Mouse (Mus musculus) 3134 (cell line): Measurements from ENCODE around the gene Glt1d1.
"Not testable (repeated sequence)": the region's sequence is repeated elsewhere in the genome, so short reads cannot be mapped to it uniquely, and the experiment has no call there.

Source experiments
- DNase-seq: peaks from one replicate; pipeline ENCODE4 v3.0.0-alpha.2; 2011; ENCODE audit warnings: low spot score; ENCODE audit not compliant: insufficient read length; ENCODE audit errors: extremely low read depth

The Glt1d1 gene

GRCm38 (mm10) chr5:127695898-127696297 is 63.8 kb downstream of the Glt1d1 start:
- no peak for DNase-seq

- DNase-seq: no peak
These were observed 64.5 kb downstream of the Glt1d1 start for GRCm38 (mm10) chr5:127696602-127697001.

GRCm38 (mm10) chr5:127698525-127698924 is 66.5 kb downstream of the Glt1d1 start:
- DNase-seq: no peak

- no peak for DNase-seq
These were observed 67.6 kb downstream of the Glt1d1 start for GRCm38 (mm10) chr5:127699679-127700078.

GRCm38 (mm10) chr5:127700156-127700555 is 68.1 kb downstream of the Glt1d1 start:
- no peak for DNase-seq

- no peak for DNase-seq
These were observed 71.6 kb downstream of the Glt1d1 start for GRCm38 (mm10) chr5:127703609-127704180.

GRCm38 (mm10) chr5:127705225-127705624 is 73.2 kb downstream of the Glt1d1 start:
- no peak for DNase-seq

- no peak for DNase-seq
These were observed 73.9 kb downstream of the Glt1d1 start for GRCm38 (mm10) chr5:127705976-127706375.

- DNase-seq: no peak
These were observed 76.1 kb downstream of the Glt1d1 start for GRCm38 (mm10) chr5:127708143-127708542.

- DNase-seq: no peak
These were observed 83.0 kb downstream of the Glt1d1 start for GRCm38 (mm10) chr5:127714783-127715704.

- peak; percentile 48 for DNase-seq
These were observed 88.7 kb downstream of the Glt1d1 start for GRCm38 (mm10) chr5:127720591-127721379.

GRCm38 (mm10) chr5:127722171-127722570 is 90.1 kb downstream of the Glt1d1 start:
- not testable (repeated sequence) for DNase-seq

- DNase-seq: no peak
These were observed 98.3 kb downstream of the Glt1d1 start for GRCm38 (mm10) chr5:127730351-127730750.

- no peak for DNase-seq
These were observed 109.3 kb downstream of the Glt1d1 start for GRCm38 (mm10) chr5:127741331-127741730.

GRCm38 (mm10) chr5:127749540-127749939 is 117.5 kb downstream of the Glt1d1 start:
- DNase-seq: not testable (repeated sequence)

GRCm38 (mm10) chr5:127751262-127751975 is 119.4 kb downstream of the Glt1d1 start:
- DNase-seq: no peak

- DNase-seq: no peak
These were observed 123.5 kb downstream of the Glt1d1 start for GRCm38 (mm10) chr5:127755594-127755993.

- no peak for DNase-seq
These were observed 123.9 kb downstream of the Glt1d1 start for GRCm38 (mm10) chr5:127756011-127756410.

- DNase-seq: no peak
These were observed 124.8 kb downstream of the Glt1d1 start for GRCm38 (mm10) chr5:127756671-127757423.

- DNase-seq: no peak
These were observed 126.5 kb downstream of the Glt1d1 start for GRCm38 (mm10) chr5:127758576-127758975.
